Mouse (Mus musculus): ENCODE data around the gene Efcc1. TPM values are rescaled to one million over a fixed set of nuclear protein-coding genes. Genes with fewer than 3 reads are reported as not detected.

Efcc1 gene
- polyA plus RNA-seq, 1 experiment from 2014 or later = 0.16 TPM

DNA sequence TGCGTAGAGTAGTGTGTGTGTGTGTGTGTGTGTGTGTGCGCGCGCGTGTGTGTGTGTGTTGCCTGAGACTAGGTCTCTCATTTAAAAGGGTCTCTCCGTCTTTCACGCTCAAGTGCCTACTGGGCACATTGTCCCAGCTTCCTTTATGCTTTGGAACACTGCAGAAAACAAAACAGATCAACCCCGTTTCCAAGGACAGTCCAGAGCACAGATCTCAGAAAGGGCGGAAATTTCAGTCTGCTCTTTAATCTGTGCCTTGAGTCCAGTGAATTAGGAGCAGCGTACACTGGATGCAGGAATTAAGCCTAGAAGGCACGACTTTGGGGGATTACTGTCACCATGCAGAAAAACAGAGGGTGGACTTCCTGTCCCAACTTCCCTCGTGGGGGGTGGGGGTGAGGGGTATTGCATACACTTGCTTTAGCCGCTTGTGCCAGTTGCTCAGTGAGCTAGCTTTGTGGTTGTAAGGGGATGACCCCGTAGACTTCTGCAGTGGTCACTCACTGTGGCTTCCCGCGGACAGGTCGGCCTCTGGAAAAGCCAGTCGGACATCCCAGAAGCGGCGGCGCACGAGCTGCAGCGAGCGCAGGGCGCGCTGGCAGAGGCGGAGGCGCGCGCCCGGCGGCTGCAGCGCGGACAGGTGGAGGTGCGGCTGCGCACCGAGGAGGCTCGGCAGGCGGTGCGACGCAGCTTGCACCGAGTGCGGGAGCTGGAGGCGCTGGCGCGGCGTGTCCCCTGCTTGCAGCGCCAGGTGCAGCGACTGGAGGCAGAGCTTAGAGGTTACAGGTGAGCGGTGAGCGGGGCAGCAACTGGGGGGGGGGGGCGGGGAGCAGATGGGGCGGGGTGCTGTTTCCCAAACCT is 1.7 kb downstream of the Efcc1 start:
- H3K4me2 ChIP-seq = peak overlapping the region; percentile 67
- H3K27ac ChIP-seq (replicated peaks) = no peak overlapping the region
- peak overlapping the region; percentile 37 for H3K4me3 ChIP-seq (replicated peaks)
- no peak overlapping the region for H3K9ac ChIP-seq
- H3K4me1 ChIP-seq (replicated peaks) = peaks cover 36% of the 10 kb centered on the region
- peaks cover 92% of the 10 kb centered on the region for H3K27me3 ChIP-seq
- no peaks in the 10 kb centered on the region for H3K9me3 ChIP-seq (replicated peaks)
- no peak for ATAC-seq (ENCODE audit: insufficient read depth)
- no peaks in the 10 kb centered on the region for H3K36me3 ChIP-seq (replicated peaks)
- WGBS (ENCODE audit: insufficient replicate concordance) = 5% methylated on average over 53 of the region's 53 CpGs

DNA sequence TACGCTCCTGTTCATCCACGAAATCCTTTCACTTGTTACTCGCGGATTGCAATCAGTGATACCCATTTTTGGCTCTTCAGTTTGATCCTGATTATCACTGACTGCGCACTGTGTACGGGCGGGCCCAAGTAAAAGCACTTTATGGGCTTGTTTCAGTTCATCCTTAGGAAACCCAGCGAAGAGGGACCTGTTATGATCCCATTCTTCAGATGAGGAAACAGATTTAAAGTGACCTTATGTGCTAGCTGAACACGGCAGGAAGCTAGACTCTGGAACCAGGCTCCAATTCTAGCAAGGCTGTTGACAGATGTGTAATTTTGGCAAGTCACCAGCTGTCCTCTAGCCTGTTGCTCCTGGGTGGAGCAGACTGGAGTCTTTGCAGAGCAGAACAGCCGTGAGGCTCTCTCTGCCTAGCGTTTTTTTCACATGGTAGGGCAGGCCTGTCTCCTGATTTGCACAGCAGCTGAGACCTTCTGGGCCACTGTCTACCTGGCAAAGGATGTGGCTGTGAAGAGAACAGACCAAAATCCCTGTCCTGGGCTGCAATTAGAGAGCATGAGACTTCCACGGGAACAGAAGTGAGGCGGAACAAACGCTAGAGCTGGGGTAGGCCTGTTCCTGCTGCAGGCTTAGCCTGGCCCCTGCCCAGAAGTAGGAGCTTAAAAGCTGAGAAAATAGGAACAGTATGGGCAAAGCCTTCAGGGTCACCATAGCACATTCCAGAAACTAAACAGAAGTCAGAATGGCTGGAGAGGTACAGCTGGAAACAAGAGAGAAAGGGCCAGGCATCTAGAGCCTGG is 2.7 kb downstream of the Efcc1 start:
- peak overlapping the region; percentile 37; the same call in 1 of the 2 replicates for H3K4me3 ChIP-seq (replicated peaks)
- no peaks in the 10 kb centered on the region for H3K9me3 ChIP-seq (replicated peaks)
- no peaks in the 10 kb centered on the region for H3K36me3 ChIP-seq (replicated peaks)
- 39% methylated on average over 14 of the region's 14 CpGs for WGBS (ENCODE audit: insufficient replicate concordance)
- peaks cover 83% of the 10 kb centered on the region for H3K27me3 ChIP-seq
- H3K4me2 ChIP-seq = 0 out of 2 replicates have a peak overlapping the region, but pooled peaks have one; percentile 67
- peaks cover 45% of the 10 kb centered on the region for H3K4me1 ChIP-seq (replicated peaks)
- H3K9ac ChIP-seq = no peak overlapping the region
- no peak overlapping the region for H3K27ac ChIP-seq (replicated peaks)
- ATAC-seq (ENCODE audit: insufficient read depth) = no peak

DNA sequence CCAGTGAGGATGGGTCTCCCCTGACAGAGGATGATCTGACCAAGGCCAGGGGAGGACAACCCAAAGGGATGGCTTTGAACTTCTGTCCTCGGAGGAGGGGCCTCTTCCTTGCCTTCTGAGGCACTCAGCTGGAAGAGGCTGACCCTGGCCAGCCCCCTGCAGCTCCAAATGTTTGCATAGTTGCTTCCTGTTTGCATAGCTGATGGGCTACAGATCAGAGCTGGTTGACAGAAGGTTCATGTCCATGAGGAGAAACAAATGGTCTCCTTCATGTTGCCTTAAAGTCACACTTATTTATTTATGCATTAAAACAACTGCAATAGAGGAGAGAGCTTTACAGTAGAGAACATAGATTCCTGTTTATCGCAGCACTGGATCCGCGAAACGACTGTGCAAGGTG is 3.5 kb downstream of the Efcc1 start:
- no peak for ATAC-seq (ENCODE audit: insufficient read depth)
- H3K9me3 ChIP-seq (replicated peaks) = no peaks in the 10 kb centered on the region

DNA sequence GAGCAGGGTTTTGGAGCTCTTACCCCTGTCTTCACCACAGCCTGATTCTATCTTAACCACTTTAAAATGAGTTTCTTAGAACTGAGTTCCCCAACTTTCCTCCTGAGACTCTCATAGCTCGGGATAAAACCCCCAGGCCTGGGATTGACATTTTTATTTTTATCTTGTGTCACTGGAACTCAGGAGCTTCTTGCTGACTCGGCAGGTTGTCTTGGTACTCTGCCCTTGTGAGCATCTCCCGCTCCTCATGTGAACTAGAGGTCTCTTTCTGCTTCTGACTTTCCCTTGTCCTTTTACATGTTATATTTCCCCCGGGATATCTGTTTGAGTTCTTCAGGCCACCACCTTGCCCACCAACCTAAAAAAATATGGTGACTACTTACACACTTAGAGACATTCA is 6.3 kb downstream of the Efcc1 start:
- Histone ChIP-seq H3K4me1 (replicated peaks) (peaks cover 65% of the 10 kb centered on the region), H3K36me3 (replicated peaks) (no peaks in the 10 kb centered on the region), H3K9ac (no peak overlapping the region), H3K4me2 (no peak overlapping the region), H3K27me3 (peaks cover 47% of the 10 kb centered on the region), H3K9me3 (replicated peaks) (no peaks in the 10 kb centered on the region), H3K4me3 (replicated peaks) (no peak overlapping the region), H3K27ac (replicated peaks) (no peak overlapping the region)
- WGBS (ENCODE audit: insufficient replicate concordance) = 59% methylated on average over 4 of the region's 4 CpGs
- ATAC-seq (ENCODE audit: insufficient read depth) = no peak

More for the DNA sequence above, 3.5 kb downstream of the Efcc1 start:
- peaks cover 51% of the 10 kb centered on the region for H3K4me1 ChIP-seq (replicated peaks)
- no peaks in the 10 kb centered on the region for H3K36me3 ChIP-seq (replicated peaks)
- H3K9ac ChIP-seq = no peak overlapping the region
- peaks cover 75% of the 10 kb centered on the region for H3K27me3 ChIP-seq
- no peak overlapping the region for H3K4me2 ChIP-seq
- 60% methylated on average over 5 of the region's 5 CpGs for WGBS (ENCODE audit: insufficient replicate concordance)
- H3K4me3 ChIP-seq (replicated peaks) = no peak overlapping the region
- H3K27ac ChIP-seq (replicated peaks) = no peak overlapping the region

DNA sequence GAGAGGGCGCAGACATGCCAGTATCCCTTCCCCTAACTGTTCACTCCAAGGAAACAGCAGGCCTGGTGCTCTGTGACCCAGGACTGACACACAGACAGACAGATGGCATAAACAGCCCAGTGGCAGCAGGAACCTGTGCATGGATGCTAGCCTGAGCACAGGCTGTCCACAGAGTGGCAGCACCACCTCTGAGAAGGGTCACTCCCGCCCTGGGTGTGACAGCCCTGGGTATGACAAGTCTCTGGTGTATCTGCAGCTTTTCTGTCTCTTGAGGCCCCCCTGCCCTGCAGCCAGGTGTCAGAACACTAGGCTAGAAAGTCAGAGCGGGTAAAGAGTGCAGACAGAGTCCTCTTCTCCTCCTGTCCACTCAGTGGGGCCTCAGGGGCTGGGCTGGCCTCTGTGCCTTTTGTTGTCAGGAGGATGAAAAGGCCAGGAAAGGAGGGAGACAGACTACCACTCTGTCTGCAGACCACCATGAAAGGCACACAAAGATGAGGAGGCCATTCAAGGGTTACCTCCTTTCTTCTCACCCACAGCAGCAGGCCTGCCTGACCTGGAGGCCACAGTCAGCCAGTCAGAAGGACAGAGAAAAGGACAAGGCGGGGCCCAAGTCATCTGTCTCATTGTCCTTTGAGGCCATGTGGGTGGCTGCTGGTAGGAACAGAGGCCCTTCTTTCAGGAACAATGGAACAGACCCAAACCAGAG is 7.4 kb downstream of the Efcc1 start:
- H3K4me2 ChIP-seq = no peak overlapping the region

DNA sequence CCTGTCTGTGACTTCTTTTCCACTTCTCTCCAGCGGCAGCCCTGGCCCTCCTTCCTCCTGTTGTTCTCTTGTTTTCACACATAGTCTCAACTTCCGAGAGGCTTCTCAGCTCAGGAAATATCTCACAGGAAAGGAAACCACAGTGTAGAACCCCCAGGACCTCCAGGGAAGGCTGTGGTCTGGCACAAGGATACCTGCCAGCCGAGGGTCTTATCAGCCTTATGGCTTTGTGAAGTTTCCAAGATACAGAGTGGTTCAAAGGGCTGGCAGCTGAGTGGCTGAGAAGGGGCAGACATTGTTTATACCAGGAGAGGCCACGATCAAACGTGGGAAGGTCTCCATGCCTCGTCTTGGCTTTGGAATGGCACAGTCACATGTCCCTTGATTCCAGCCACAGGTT is 9.2 kb downstream of the Efcc1 start:
- H3K9ac ChIP-seq = peak overlapping the region; percentile 9; the same call in 1 of the 2 replicates
- no peaks in the 10 kb centered on the region for H3K36me3 ChIP-seq (replicated peaks)
- no peaks in the 10 kb centered on the region for H3K9me3 ChIP-seq (replicated peaks)
- 12% methylated on average over 6 of the region's 6 CpGs for WGBS (ENCODE audit: insufficient replicate concordance)
- peak; percentile 14; the same call in 1 of the 2 replicates for ATAC-seq (ENCODE audit: insufficient read depth)
- H3K4me3 ChIP-seq (replicated peaks) = no peak overlapping the region
- H3K4me1 ChIP-seq (replicated peaks) = peaks cover 67% of the 10 kb centered on the region
- H3K27me3 ChIP-seq = peaks cover 18% of the 10 kb centered on the region
- peak overlapping the region; percentile 86 for H3K27ac ChIP-seq (replicated peaks)
- peak overlapping the region; percentile 39 for H3K4me2 ChIP-seq

More for the DNA sequence above, 7.4 kb downstream of the Efcc1 start:
- ATAC-seq (ENCODE audit: insufficient read depth) = no peak
- Histone ChIP-seq H3K4me1 (replicated peaks) (peaks cover 66% of the 10 kb centered on the region), H3K9me3 (replicated peaks) (no peaks in the 10 kb centered on the region), H3K27ac (replicated peaks) (no peak overlapping the region), H3K27me3 (peaks cover 36% of the 10 kb centered on the region), H3K4me3 (replicated peaks) (no peak overlapping the region), H3K36me3 (replicated peaks) (no peaks in the 10 kb centered on the region), H3K9ac (no peak overlapping the region)
- 77% methylated on average over 4 of the region's 4 CpGs for WGBS (ENCODE audit: insufficient replicate concordance)

DNA sequence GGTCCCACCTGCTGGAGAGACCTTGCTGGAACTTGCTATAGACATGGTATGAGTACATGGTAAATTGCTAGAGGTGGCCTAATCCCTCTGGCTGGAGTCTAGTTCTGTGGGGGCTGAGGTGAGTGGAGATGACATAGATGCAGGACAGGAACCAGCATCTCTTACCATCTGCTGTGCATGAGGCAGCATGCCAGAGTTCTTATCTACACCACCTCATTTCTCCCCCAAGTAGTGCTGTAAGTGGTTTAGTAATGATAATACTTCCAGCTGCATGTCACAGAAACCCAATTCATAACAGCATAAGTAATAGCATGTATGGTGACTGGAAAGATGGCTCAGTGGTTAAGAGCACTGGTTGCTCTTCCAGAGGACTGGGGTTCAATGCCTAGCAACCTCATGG is 9.8 kb downstream of the Efcc1 start:
- Histone ChIP-seq H3K4me2 (peak overlapping the region; percentile 39), H3K27me3 (peaks cover 12% of the 10 kb centered on the region), H3K9me3 (replicated peaks) (no peaks in the 10 kb centered on the region), H3K4me1 (replicated peaks) (peaks cover 73% of the 10 kb centered on the region), H3K27ac (replicated peaks) (peak overlapping the region; percentile 86), H3K4me3 (replicated peaks) (no peak overlapping the region), H3K36me3 (replicated peaks) (no peaks in the 10 kb centered on the region), H3K9ac (peak overlapping the region; percentile 12; the same call in 1 of the 2 replicates)
- peak; percentile 94 for ATAC-seq (ENCODE audit: insufficient read depth)

DNA sequence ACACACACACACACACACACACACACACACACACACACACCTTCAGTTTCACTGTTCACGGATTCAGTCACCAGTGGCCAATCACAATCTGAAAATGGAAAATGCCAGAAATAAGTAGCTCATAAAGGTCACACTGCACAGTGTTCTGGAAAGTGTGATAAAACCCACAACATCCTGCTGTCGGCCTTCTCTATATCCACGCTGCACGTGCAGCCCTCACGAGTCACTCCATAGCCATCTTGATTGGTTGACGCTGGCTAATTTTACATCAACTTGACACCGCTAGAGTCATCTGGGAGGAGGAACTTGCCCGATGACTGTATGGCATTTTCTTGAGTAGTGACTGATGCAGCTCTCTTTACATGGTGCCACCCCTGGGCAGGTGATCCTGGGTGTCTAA is 11.3 kb downstream of the Efcc1 start:
- Histone ChIP-seq H3K4me1 (replicated peaks) (peaks cover 88% of the 10 kb centered on the region), H3K9ac (no peak overlapping the region), H3K27me3 (no peaks in the 10 kb centered on the region), H3K4me2 (no peak overlapping the region), H3K4me3 (replicated peaks) (no peak overlapping the region), H3K36me3 (replicated peaks) (no peaks in the 10 kb centered on the region), H3K9me3 (replicated peaks) (no peaks in the 10 kb centered on the region), H3K27ac (replicated peaks) (no peak overlapping the region)
- WGBS (ENCODE audit: insufficient replicate concordance) = 41% methylated on average over 8 of the region's 8 CpGs
- no peak for ATAC-seq (ENCODE audit: insufficient read depth)

DNA sequence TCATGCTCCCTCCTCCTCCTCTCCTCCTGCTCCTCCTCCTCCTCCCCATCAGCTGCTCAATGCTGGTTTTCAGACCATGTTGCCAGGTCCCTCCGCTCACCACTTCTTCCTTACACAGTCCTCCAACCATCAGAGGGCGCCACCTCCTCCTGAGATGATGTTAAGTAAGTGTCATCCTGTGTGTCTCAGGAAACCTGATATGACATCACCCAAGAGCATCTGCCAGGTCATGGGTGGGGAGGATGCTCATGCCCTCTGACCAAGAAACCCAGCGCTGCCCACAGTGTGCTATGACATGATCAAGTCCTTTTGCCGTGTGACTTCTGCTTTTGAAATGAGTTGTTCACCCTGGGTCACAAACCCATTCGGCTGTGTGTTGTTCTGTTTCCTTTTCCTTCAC is 12.1 kb downstream of the Efcc1 start:
- no peaks in the 10 kb centered on the region for H3K36me3 ChIP-seq (replicated peaks)
- H3K9ac ChIP-seq = no peak overlapping the region
- no peaks in the 10 kb centered on the region for H3K9me3 ChIP-seq (replicated peaks)
- no peak overlapping the region for H3K4me3 ChIP-seq (replicated peaks)
- peaks cover 91% of the 10 kb centered on the region for H3K4me1 ChIP-seq (replicated peaks)
- no peak for ATAC-seq (ENCODE audit: insufficient read depth)
- no peaks in the 10 kb centered on the region for H3K27me3 ChIP-seq
- 76% methylated on average over 5 of the region's 5 CpGs for WGBS (ENCODE audit: insufficient replicate concordance)
- H3K4me2 ChIP-seq = no peak overlapping the region
- H3K27ac ChIP-seq (replicated peaks) = no peak overlapping the region

DNA sequence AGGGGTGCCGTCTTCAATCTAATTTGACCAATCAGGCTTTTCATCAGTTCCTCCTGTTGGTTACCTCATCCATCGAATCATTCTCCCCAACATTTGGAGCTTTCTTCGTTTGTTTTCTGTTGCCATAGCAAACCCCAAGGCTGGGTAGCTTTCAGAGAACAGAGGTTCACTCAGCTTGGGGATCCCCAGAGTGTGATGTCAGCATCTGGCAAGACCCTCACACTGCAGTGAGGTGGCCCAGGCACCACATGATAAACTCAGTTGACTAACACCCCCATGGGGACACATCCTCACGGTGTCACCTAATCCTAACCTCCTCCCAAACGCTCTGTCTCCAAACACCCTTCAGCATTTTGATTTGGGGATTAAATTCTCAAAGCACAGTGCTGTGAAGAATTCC is 12.6 kb downstream of the Efcc1 start:
- H3K4me3 ChIP-seq (replicated peaks) = no peak overlapping the region
- no peak overlapping the region for H3K9ac ChIP-seq
- 80% methylated on average over 5 of the region's 5 CpGs for WGBS (ENCODE audit: insufficient replicate concordance)
- H3K27ac ChIP-seq (replicated peaks) = 0 out of 2 replicates have a peak overlapping the region, but pooled peaks have one; percentile 14
- H3K4me1 ChIP-seq (replicated peaks) = peaks cover 90% of the 10 kb centered on the region
- no peak for ATAC-seq (ENCODE audit: insufficient read depth)
- H3K36me3 ChIP-seq (replicated peaks) = no peaks in the 10 kb centered on the region
- no peaks in the 10 kb centered on the region for H3K27me3 ChIP-seq
- no peaks in the 10 kb centered on the region for H3K9me3 ChIP-seq (replicated peaks)
- H3K4me2 ChIP-seq = no peak overlapping the region

DNA sequence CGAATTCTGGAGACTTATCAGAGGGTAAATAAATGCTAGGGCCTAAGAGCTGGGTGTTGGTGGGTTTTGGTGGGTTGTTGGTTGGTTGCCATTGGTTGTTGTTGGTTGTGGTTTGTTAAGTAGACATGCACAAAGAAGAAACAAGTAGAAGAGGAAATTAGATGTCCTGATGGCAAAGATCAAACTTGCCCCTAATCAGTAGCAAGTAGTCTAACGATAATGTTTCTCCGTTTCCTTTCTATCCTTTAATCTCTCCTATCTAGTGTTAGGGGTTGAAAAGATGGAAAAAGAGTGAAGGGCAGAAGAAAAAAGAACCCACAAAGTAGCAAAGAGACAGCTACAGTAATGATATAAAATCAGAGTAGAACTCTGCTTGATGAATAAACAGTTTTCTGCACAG is 14.0 kb downstream of the Efcc1 start:
- no peaks in the 10 kb centered on the region for H3K9me3 ChIP-seq (replicated peaks)
- ATAC-seq (ENCODE audit: insufficient read depth) = no peak
- H3K4me3 ChIP-seq (replicated peaks) = no peak overlapping the region
- no peak overlapping the region for H3K9ac ChIP-seq
- no peaks in the 10 kb centered on the region for H3K36me3 ChIP-seq (replicated peaks)
- H3K4me2 ChIP-seq = no peak overlapping the region
- 0 out of 2 replicates have a peak overlapping the region, but pooled peaks have one; percentile 66 for H3K27ac ChIP-seq (replicated peaks)
- WGBS (ENCODE audit: insufficient replicate concordance) = 43% methylated on average over 3 of the region's 3 CpGs
- H3K4me1 ChIP-seq (replicated peaks) = peaks cover 87% of the 10 kb centered on the region
- no peaks in the 10 kb centered on the region for H3K27me3 ChIP-seq

All from liver, embryonic 15.5 days (tissue).